Mouse (Mus musculus): ENCODE measurements at regions not wholly inside any gene's neighbourhood (a gene's known extent, or its start where the extent isn't known, plus 50 kb on each side); places are given as distances from the start of the nearest gene placed in this dataset.

DNA sequence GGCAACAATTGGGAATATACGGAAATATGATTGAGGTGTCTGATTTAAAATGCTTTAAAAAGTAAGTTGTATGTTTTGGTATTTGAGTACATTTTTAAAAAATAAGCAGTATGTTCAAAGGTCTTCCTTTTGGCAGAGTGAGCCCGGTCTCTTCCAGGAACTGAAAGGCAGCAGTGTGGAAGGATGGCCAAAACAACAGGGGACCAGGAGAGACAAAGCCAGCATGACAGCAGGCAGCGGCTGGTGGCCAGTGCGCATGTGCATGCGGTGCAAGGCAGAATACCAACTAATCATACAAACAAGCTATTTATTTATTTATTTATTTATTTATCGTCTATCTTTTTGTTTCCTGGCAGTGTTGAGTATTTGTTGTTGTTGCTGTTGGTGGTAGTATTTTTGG lies 59.9 kb upstream of the Krr1 start:
- no peak for ATAC-seq (replicated peaks; ENCODE audit: low FRiP score, poor library complexity, severe bottlenecking)

DNA sequence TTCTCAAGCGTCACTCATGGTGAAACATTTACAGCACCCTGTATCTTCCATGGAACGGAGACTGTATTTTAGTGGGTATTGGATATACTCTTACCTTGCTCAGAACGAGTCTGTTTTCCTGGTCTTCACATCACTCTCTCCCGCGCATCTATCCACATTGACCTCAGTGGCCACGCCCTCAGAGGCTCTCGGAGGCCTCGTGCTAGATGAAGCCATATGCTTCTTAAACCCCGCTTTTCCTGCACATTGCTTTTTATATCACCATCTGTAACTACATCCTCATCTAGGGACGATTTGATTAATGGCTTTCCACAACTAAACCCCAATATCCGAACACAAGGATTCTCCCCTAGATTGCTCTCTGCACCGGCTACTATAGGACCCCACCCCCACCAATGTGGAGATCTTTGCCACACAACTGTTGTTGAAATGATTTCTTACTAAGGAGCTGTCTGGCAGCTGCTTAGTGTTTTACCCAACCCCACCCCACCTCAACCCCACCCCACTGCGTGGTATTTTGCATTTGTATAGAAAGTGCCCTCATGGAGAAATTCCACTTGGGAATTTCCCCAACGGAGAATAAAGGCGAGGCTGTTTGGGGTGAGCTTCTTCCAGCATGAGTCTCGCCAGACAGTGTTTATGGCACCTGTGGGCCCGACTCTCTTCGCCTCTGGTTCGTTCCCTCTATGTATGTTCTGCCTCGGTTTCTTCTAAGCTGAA lies 59.2 kb upstream of the Krr1 start:
- no peak for ATAC-seq (replicated peaks; ENCODE audit: low FRiP score, poor library complexity, severe bottlenecking)

DNA sequence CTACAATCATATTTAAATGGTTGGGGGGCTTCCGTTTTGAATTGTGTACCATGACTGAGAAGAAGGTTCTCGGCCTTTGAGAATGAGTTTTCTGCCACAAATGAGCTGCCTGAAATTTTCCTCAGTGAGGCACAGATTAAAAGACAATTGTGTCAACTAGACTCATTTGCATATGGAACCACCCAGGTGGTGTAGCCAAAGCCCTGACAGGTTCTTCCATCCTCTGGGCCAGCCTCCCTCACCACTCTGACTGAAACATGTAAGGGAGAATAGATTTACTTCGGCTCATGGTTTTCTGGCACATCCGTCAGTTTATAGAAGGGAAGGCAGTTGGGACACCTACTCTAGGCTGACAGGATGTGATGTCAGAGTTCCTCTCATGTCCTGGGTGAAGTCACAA lies 58.2 kb upstream of the Krr1 start:
- ATAC-seq (replicated peaks; ENCODE audit: low FRiP score, poor library complexity, severe bottlenecking) = no peak

DNA sequence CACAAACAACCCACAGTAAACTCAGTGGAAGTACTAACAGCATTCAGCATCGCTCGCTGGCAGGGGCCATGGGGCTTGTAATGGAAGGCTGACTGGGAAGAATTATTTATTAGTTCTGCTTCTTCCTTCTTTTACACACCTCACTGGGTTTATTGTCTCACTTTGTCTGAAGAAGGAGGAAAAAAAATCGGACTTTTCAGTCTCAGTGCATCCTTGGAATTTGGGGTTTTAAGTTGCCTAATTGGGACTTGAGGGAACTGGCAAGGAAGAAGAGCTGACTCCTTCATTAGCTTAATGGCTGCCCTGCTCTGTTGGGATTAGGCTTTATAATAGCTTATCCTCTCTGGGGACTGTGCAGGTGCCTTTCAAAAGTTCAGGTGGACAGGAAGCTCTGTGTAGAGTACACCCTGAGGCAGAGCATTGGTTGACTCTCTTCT lies 54.4 kb upstream of the Krr1 start:
- no peak for ATAC-seq (replicated peaks; ENCODE audit: low FRiP score, poor library complexity, severe bottlenecking)

DNA sequence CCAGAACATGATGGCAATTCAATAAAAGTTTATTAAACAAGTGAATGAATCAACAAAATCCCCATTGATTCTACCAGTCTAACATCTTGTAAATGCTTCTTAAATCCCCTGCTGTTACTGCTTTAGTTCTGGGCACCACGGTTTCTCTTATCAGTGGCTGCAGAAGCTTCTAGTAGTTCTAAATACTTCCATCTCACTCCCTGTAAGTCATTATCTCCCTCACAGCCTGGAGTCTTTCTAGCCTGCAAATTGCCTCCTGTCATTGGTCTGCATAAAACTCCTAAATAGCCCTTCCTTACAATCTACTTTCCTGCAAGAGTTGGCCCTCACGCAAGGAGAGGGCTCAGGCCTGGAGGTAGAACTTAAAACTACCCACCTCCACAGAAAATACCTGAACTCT lies 53.0 kb upstream of the Krr1 start:
- ATAC-seq (replicated peaks; ENCODE audit: low FRiP score, poor library complexity, severe bottlenecking) = peak; percentile 77

DNA sequence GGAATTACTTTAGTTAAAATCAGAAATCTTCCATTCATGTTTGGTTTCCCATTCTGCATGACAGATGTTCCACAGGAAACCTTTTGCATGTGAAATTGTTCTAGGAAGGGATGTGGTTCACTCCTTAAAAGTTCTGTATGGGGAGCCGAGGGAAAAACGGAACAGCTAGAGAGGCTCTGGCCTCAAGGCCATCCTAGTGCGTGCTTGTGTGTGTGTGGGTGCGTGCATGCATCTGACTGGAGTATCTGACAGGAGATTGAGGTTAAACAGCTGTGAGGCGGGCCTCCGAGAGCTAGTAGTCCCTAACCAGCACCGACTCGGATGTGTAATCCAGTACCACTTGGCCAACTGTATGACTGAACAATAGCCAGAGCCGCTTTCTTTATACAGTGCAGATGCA lies 51.0 kb upstream of the Krr1 start:
- ATAC-seq (replicated peaks; ENCODE audit: low FRiP score, poor library complexity, severe bottlenecking) = no peak
